Mouse (Mus musculus) layer of hippocampus, adult 11-12 months (tissue): ENCODE measurements around the gene Gmeb2.

Experiments used
- DNase-seq: peaks from one replicate; pipeline ENCODE4 v3.0.0; 2022; ENCODE audit warnings: low spot score

Gmeb2 gene

GRCm38 (mm10) chr2:181287958-181288350, at the start of gene Gmeb2:
TSS of gene Gmeb2 (minus strand) at chr2:181288035.
- DNase-seq: peak; percentile 96

GRCm38 (mm10) chr2:181334023-181334422, 46.2 kb upstream of the Gmeb2 start:
- DNase-seq: peak; percentile 82

- DNase-seq: no peak
These were observed 44.7 kb upstream of the Gmeb2 start for GRCm38 (mm10) chr2:181332542-181332941.

GRCm38 (mm10) chr2:181326098-181326497, 38.3 kb upstream of the Gmeb2 start:
- DNase-seq: no peak

GRCm38 (mm10) chr2:181322136-181322535, 34.3 kb upstream of the Gmeb2 start:
- DNase-seq: no peak

- DNase-seq: no peak
These were observed 32.3 kb upstream of the Gmeb2 start for GRCm38 (mm10) chr2:181320103-181320499.

GRCm38 (mm10) chr2:181319248-181320102, 31.6 kb upstream of the Gmeb2 start, which contains the start of gene Rtel1:
TSS of gene Rtel1 (plus strand) at chr2:181319739.
- peak; percentile 78 for DNase-seq

GRCm38 (mm10) chr2:181314080-181314810, 26.4 kb upstream of the Gmeb2 start, which contains the start of gene Stmn3:
TSS of gene Stmn3 (minus strand) at chr2:181314500.
- peak; percentile 69 for DNase-seq

GRCm38 (mm10) chr2:181313344-181314079, 25.7 kb upstream of the Gmeb2 start:
- no peak for DNase-seq

GRCm38 (mm10) chr2:181313006-181313343, 25.1 kb upstream of the Gmeb2 start:
- no peak for DNase-seq

GRCm38 (mm10) chr2:181312435-181312834, 24.6 kb upstream of the Gmeb2 start:
- no peak for DNase-seq

GRCm38 (mm10) chr2:181307144-181307804, 19.4 kb upstream of the Gmeb2 start:
- peak; percentile 53 for DNase-seq

GRCm38 (mm10) chr2:181304944-181305343, 17.1 kb upstream of the Gmeb2 start:
- DNase-seq: no peak

- no peak for DNase-seq
These were observed 14.2 kb upstream of the Gmeb2 start for GRCm38 (mm10) chr2:181302041-181302440.

- DNase-seq: no peak
These were observed 3.1 kb upstream of the Gmeb2 start for GRCm38 (mm10) chr2:181290937-181291336.

- no peak for DNase-seq
These were observed 856 bp upstream of the Gmeb2 start for GRCm38 (mm10) chr2:181288691-181289090.

- DNase-seq: peak; percentile 78
These were observed 387 bp downstream of the Gmeb2 start for GRCm38 (mm10) chr2:181287338-181287957.

GRCm38 (mm10) chr2:181286629-181287337, 1.1 kb downstream of the Gmeb2 start:
- DNase-seq: no peak

GRCm38 (mm10) chr2:181279968-181280367, 7.9 kb downstream of the Gmeb2 start:
- DNase-seq: no peak

- DNase-seq: no peak
These were observed 10.0 kb downstream of the Gmeb2 start for GRCm38 (mm10) chr2:181277866-181278265.

GRCm38 (mm10) chr2:181276766-181277165, 11.1 kb downstream of the Gmeb2 start:
- DNase-seq: no peak
